Mouse (Mus musculus) NIH3T3 (cell line): ENCODE measurements around the gene Samd10.

Source experiments
- DNase-seq: peaks from one replicate; pipeline ENCODE4 v3.0.0-alpha.2; 2012; ENCODE audit warnings: low read depth

Samd10 gene

GRCm38 (mm10) chr2:181592231-181593041, 6.6 kb downstream of the Samd10 start, which contains the start of gene Zfp512b:
TSS of gene Zfp512b (minus strand) at chr2:181592803.
- peak; percentile 86 for DNase-seq

DNA sequence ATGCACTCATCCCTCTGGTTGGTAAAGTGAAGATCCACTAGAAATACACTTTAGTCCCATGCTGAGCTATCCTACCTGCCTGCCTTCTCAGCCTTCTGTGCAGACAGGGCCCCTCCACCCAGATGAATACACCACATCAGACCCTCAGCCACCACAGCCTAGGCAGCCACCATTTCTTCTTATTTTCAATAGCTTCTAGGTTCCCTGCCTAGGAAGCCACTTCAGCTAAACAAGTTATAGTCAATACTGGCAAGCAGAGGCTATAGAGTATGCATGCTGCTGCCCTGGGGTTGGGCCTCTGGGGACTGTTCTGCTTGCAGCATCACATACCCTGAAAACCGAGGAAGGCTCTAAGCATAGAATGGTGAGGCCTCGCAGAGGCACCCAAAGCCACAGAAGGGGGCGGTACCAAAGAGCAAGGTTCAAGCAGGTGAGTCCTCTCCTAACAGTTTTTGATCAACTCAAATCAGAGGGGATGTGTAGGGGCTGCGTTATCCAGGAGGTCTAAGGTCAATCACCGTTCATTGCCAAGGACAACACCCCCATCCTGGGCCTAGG, 7.4 kb downstream of the Samd10 start, which contains the start of gene Prpf6:
Gene Prpf6 (plus strand): TSS at position 341 of the 558 bp plus-strand sequence.
- DNase-seq = peak; percentile 60

GRCm38 (mm10) chr2:181590471-181590870, 8.5 kb downstream of the Samd10 start:
- no peak for DNase-seq

DNA sequence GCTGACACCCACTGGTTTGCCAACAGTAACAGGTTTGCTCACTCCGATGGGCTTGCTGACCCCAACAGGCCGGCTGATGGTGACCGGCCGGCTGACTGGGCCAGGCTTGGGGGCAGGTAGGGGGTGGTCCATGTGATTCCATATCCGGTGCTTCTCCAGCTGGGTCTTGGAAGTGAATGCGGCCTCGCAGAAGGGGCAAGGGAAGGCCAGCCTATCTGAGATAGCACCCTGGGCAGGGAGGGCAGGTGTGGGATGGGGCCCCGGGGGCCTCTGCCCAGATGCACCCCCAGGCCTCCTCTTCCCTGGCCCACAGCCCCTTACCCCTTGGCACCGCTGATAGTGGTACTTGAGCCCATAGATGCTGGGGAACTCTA, 9.3 kb downstream of the Samd10 start:
- no peak for DNase-seq

DNA sequence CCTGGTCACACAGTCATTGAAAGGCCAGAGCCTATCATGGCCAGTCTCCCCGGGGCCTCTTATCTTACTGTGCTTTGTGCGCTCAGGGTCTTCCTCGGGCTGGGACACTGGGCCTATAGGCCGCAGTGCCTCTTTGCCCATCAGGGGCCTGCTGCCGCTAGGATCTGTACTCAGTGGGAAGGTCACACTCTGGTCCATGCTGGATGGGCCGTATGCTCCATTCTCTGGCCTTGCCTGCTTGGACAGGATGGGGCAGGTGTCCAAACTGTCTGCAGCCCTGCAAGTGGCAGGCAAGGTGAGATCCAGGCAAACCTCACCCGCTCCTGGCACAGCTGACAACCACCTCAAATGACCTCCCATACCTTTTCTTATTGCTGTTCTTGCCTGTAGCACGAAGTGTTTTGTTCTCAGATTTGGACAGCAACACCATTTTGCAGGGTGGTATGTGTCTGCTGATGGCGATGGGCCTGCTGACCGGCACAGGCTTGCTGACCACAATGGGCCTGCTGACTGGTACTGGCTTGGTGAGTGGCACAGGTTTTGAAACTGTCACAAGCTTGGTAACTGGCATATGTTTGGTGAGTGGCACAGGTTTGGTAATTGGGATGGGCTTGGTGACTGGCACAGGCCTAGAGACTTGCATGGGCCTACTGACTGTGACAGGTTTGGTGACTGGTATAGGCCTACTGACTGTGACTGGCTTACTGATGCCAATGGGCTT, 9.8 kb downstream of the Samd10 start:
- DNase-seq = no peak

- DNase-seq = no peak
Observed at GRCm38 (mm10) chr2:181588229-181588780, 10.7 kb downstream of the Samd10 start.

DNA sequence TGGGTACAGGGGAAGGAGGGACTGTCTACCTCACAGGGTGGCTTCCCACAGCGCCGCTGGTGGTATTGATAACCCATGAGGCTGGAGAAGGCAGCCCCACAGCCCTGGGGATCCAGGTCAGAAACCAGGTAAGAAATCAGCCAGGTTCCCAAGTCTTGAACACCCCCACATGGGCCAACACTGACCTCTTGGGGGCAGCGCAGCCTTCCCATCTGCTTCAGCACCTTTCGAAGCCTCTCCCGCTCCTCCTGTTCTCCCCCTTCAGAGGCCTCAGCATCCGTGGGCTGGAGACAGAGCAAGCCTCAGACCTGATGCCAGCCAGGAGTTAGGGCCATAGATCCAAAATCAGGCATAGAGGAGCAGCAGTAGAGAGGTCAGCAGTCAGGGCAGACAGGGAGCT, 11.2 kb downstream of the Samd10 start:
- no peak for DNase-seq

- no peak for DNase-seq
Observed at GRCm38 (mm10) chr2:181586124-181586523, 12.9 kb downstream of the Samd10 start.

DNA sequence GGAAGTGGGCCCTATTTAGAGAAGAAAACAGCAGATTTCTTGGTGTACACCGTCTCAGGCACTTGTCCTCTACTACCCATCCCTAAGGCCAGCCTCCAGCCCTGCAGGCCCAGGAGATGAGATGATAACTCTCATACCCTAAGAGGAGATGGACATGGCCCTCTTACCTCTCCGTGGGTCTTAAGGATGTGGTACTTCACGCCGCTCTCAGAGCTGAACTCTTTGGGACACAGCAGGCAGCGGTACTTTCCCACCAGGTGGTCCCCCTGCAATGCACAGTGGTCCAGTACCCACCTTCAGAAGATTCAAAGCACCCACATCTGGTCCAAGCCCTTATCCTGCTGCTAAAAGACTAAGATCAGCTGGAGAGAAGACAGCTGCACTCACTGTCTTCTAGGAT, 13.5 kb downstream of the Samd10 start:
- no peak for DNase-seq

DNA sequence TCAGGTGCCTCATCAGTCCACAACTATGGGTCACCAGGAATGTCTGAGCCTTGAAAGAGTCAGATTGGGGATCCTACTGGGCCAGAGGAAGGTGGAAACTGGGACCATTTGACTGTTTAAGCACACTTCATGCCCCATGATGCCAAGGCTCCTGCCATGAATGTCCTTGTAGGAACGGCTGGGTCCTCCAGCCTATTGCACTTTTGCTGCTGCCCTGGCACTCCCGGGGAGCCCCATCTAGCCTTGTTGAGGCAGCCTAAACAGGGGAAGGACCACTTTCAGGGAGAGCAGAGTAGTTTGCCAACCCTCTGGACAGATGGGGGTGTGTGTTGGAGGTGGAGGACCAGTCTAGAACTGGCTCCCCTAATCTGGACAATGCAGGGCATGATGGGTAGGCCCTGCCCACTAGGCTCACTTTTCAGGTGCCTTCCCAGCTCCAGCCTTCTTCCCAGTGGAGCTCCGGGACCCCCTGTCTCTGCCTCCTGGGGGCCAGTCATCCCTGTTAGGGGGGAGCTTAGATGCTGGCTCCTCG, 14.5 kb downstream of the Samd10 start, which contains the start of gene Uckl1:
Gene Uckl1 (minus strand): TSS at position 482 of the 532 bp plus-strand sequence.
- no peak for DNase-seq

- no peak for DNase-seq
Observed at GRCm38 (mm10) chr2:181583460-181584257, 15.4 kb downstream of the Samd10 start.

GRCm38 (mm10) chr2:181582939-181583338, 16.1 kb downstream of the Samd10 start:
- no peak for DNase-seq

GRCm38 (mm10) chr2:181582358-181582757, 16.7 kb downstream of the Samd10 start:
- DNase-seq = no peak

DNA sequence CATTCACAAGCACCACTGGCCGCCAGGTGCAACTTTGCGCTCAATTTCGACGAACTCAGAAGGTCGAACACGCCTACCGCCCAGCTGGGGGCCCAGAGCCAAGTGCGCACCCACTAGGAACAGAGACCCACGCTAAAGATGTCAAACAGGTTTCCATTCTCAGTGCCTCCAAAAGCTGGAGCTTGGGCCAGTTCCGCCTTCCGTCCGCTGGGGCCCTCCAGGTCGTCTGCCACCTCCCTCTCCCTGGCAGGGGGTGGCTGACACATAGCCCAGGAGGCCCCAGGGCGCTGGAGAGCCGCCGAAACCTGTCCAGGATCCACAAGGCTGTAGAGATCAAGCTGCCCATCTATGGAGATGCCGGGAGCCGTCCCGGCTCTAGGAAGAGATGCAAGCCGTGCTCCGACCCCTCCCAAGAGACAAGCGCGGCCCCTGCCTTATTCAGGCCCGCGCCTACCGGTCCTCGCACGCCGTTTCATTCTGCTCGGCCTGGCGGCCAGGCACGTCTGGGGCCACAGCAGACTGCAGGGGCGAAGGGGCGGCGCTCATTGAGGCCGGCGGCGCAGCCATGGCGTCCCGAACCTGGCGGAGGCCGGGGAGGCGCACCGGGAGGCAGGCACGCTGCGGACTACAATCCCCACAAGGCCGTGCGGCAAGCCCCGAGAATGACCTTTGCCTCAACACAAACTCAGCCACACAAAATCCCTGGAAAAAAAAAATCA, 17.5 kb downstream of the Samd10 start:
- DNase-seq = peak; percentile 90

- DNase-seq = peak; percentile 94
Observed at GRCm38 (mm10) chr2:181581016-181581401, 18.0 kb downstream of the Samd10 start.

GRCm38 (mm10) chr2:181580131-181580772, 18.8 kb downstream of the Samd10 start:
- DNase-seq = no peak

DNA sequence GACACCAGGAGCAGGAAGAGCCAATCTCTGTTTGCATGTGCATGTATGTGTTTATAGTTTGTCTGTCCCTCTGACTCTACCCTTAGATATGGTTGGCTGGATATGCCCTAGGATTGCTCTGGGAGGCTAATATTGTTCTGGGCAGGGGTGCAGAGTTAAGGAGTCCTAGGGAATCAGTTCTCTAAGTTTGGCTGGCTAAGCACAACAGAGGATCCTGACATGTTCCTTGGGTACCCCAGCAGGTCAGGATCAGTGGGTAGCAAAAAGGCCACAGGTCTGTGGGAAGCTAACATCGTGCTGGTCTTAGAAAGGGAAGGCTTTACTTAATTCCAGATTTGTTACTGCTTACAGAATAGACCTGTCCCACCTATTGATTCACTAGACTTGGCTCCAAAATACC, 19.3 kb downstream of the Samd10 start:
- no peak for DNase-seq

DNA sequence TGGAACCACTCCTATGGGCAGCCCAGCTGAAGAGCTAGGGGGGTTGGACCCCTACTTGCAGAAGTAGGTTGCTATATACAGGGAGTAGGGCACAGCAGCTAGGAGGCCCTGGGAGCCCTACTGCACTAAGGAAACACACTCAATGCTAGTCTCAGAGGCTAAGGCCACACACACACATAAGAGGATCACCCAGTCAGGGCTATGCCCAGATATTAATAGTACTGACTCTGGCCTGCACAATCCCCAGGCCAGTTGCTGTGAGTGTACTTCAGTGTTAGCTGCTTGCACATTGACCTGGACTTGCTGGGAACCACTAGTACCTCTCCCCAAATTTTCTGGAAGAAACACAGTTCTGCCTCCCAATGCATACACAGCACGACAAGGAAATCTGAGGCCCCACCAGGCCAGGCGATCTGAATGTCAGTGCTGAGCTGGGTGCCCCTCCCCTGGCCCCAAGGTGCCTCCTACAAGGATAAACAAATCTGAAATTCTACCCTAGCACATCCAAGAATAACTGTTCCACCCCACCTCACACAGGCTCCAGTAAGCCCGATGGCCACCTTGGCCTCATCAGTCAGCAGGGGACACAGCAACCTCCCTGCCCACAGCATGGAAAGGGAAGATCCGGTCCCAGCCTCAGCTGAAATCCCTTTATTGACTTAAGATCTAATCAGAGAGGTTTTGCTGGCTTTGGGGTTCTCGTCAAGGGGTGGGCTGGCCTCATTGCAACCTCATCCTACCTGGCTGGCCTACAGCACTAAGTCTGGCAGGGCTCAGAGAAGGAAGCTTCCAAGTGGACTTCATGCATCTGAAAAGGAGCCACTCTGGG, 20.0 kb downstream of the Samd10 start:
- DNase-seq = no peak

DNA sequence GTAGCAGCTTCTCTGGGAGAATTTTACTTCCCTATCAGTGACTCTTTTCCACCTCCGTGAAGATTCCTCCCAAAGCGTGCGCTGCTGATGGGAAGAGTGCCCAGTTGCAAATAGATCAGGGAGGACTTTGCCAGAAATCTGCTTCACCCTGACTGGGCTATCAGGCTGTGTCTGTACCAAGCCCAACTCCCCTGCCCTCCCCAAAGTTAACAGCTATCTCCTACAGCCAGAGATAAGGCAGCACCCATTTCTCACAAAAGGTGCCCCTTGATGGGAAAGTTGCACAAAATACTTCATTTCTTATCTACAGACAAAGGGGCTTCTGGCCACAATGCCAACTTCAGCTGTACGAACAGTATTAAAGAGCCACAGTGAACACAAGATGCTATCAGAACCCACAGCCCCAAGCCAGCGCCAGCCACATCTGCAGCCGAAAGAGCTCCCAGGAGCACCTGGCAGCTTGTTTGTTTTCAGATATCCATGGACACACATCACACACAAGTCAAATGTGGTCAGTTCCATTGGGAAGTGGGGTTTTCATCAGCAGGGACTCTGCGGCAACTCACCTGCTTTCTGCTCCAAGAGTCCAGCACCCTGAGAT, 20.9 kb downstream of the Samd10 start:
- DNase-seq = no peak
